Mouse (Mus musculus): ENCODE measurements around the gene Fkbp9. TPM values are rescaled to one million over a fixed set of nuclear protein-coding genes. Genes with fewer than 3 reads are reported as not detected.

Fkbp9 gene
- polyA plus RNA-seq, 2 experiments: 15.3 to 19.1 TPM

DNA sequence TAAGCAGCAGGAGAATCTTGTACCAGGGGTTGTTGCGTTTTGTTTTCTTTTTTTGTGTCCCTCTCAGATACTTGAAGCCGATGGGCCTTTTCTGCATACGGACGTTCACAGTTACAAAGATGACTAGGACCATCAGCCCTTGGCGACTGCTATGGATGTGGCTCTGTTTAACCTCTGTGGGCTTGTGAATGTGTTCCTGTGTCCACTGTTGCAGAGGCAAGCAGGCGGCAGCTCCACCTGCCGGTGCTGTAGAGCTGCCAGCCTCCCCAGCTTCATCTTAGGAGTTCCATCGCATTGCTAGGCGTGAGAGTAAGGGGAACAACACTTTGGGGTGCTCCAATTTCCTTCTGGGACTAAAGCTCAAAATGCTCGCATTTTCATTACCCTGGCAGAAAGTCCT lies 3.7 kb downstream of the Fkbp9 start:
- TF ChIP-seq EP300 (IDR thresholded peaks at IDR 0.05; ENCODE audit: low read depth) (no peak), CTCF (IDR thresholded peaks at IDR 0.05; ENCODE audit: low read depth) (peak; percentile 16; the same call in 1 of the 2 replicates)
- H3K9ac ChIP-seq (replicated peaks): no peak overlapping the region
- H3K27me3 ChIP-seq (ENCODE audit: control insufficient read depth, insufficient read depth, low read length): peaks cover 5% of the 10 kb centered on the region; the same call in 1 of the 2 replicates
- H3K36me3 ChIP-seq (replicated peaks; ENCODE audit: control insufficient read depth, insufficient read depth, low read depth): no peaks in the 10 kb centered on the region
- ATAC-seq (ENCODE audit: insufficient read depth): no peak
- no peak overlapping the region for H3K27ac ChIP-seq
- H3K9me3 ChIP-seq (ENCODE audit: control insufficient read depth, low read length): no peaks in the 10 kb centered on the region
- WGBS (ENCODE audit: insufficient replicate concordance): 74% methylated on average over 10 of the region's 10 CpGs
- no peak overlapping the region for H3K4me3 ChIP-seq (ENCODE audit: insufficient read depth in 1 of 2, low read depth in 2 of 2, low read length in 2 of 2)
- H3K4me2 ChIP-seq (ENCODE audit: low read depth): no peak overlapping the region
- H3K4me1 ChIP-seq (replicated peaks; ENCODE audit: control insufficient read depth in 2 of 2, insufficient read depth in 2 of 2, low read length in 1 of 2): peaks cover 0 to 6% of the 10 kb centered on the region in 2 experiments; a peak in 2 of 4 replicates
- no peak for DNase-seq (ENCODE audit: low read depth in 3 of 3, low spot score in 3 of 3)

DNA sequence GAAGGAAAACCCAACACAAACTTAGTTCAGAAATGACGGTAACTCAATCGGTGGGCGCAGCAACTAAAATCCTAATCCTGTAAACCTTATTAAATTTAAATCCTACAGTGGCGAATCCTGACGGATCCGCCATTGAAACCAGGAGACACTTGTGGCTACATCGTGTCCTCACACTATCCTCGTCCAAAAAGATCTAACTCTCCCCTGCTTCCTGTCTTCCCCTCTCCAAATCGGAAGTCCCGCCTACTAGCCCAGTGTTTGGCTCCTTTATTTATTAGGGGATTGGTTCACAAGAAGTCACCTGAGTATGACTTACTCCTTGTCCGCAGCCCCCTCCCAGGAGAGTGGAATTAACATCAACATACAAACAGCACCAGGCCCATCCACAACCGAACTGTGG lies 5.3 kb downstream of the Fkbp9 start:
- DNase-seq (ENCODE audit: low read depth in 3 of 3, low spot score in 3 of 3) (no peak), ATAC-seq (ENCODE audit: insufficient read depth) (no peak)
- Histone ChIP-seq H3K27me3 (ENCODE audit: control insufficient read depth, insufficient read depth, low read length) (no peaks in the 10 kb centered on the region; the same call in 1 of the 2 replicates), H3K4me2 (ENCODE audit: low read depth) (no peak overlapping the region), H3K27ac (no peak overlapping the region), H3K36me3 (replicated peaks; ENCODE audit: control insufficient read depth, insufficient read depth, low read depth) (no peaks in the 10 kb centered on the region), H3K4me1 (replicated peaks; ENCODE audit: control insufficient read depth in 2 of 2, insufficient read depth in 2 of 2, low read length in 1 of 2) (peaks cover 0 to 6% of the 10 kb centered on the region in 2 experiments; a peak in 2 of 4 replicates), H3K4me3 (ENCODE audit: insufficient read depth in 1 of 2, low read depth in 2 of 2, low read length in 2 of 2) (no peak overlapping the region), H3K9me3 (ENCODE audit: control insufficient read depth, low read length) (no peaks in the 10 kb centered on the region), H3K9ac (replicated peaks) (no peak overlapping the region)
- no peak for TF ChIP-seq CTCF (IDR thresholded peaks at IDR 0.05; ENCODE audit: low read depth)
- no peak for TF ChIP-seq EP300 (IDR thresholded peaks at IDR 0.05; ENCODE audit: low read depth)
- 82% methylated on average over 12 of the region's 12 CpGs for WGBS (ENCODE audit: insufficient replicate concordance)

DNA sequence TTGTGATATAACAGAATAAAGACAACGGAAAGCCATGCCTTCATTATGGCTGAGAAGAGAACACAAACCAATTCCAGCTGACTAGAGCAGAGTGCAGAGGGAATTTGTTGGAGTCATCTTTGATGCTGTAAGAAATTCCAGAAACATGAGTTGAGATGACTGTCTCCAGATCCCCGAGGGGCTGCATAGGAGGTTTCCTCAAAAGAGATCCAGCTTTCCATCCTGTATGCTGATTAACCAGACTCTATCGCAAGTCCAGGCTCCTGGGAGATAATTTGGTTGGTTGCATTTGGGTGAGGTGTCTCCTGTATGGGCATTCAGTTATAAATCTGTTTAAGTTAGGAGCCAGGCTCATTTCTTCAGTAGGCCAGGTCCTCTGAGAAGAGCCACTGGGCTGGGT lies 5.8 kb downstream of the Fkbp9 start:
- ATAC-seq (ENCODE audit: insufficient read depth) (no peak), DNase-seq (ENCODE audit: low read depth in 3 of 3, low spot score in 3 of 3) (no peak)
- Histone ChIP-seq H3K9me3 (ENCODE audit: control insufficient read depth, low read length) (no peaks in the 10 kb centered on the region), H3K27me3 (ENCODE audit: control insufficient read depth, insufficient read depth, low read length) (no peaks in the 10 kb centered on the region), H3K36me3 (replicated peaks; ENCODE audit: control insufficient read depth, insufficient read depth, low read depth) (no peaks in the 10 kb centered on the region), H3K4me1 (replicated peaks; ENCODE audit: control insufficient read depth in 2 of 2, insufficient read depth in 2 of 2, low read length in 1 of 2) (peaks cover 0 to 6% of the 10 kb centered on the region in 2 experiments; a peak in 2 of 4 replicates), H3K27ac (no peak overlapping the region), H3K4me3 (ENCODE audit: insufficient read depth in 1 of 2, low read depth in 2 of 2, low read length in 2 of 2) (no peak overlapping the region), H3K4me2 (ENCODE audit: low read depth) (no peak overlapping the region), H3K9ac (replicated peaks) (no peak overlapping the region)
- WGBS (ENCODE audit: insufficient replicate concordance): 78% methylated on average over 3 of the region's 3 CpGs
- no peak for TF ChIP-seq CTCF (IDR thresholded peaks at IDR 0.05; ENCODE audit: low read depth)
- no peak for TF ChIP-seq EP300 (IDR thresholded peaks at IDR 0.05; ENCODE audit: low read depth)

DNA sequence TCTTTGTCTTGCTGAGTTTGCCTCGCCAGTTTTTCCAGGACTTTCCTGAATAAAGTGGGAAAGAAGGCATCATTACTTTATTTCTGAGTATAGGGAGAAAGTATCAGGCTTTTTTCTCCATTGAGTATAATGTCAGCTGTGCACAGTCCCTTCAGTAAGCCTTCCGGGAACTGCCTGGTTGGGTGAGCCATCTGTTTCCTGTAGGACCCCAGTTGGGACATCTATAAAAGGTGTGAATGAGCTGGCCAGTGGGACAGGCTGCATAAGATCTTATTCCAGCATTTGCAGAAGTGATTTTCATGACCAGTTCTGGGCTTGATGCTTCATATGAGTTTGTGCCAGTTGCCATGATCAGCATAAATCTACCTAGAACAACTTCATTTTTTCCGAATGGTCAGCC lies 11.4 kb downstream of the Fkbp9 start:
- H3K4me1 ChIP-seq (replicated peaks; ENCODE audit: control insufficient read depth in 2 of 2, insufficient read depth in 2 of 2, low read length in 1 of 2): peaks cover 20 to 28% of the 10 kb centered on the region in 2 experiments
- no peak for ATAC-seq (ENCODE audit: insufficient read depth)
- H3K27ac ChIP-seq: no peak overlapping the region
- DNase-seq (ENCODE audit: low read depth in 3 of 3, low spot score in 3 of 3): no peak
- no peaks in the 10 kb centered on the region for H3K27me3 ChIP-seq (ENCODE audit: control insufficient read depth, insufficient read depth, low read length)
- no peak overlapping the region for H3K9ac ChIP-seq (replicated peaks)
- WGBS (ENCODE audit: insufficient replicate concordance): 81% methylated on average over 3 of the region's 3 CpGs
- no peaks in the 10 kb centered on the region for H3K36me3 ChIP-seq (replicated peaks; ENCODE audit: control insufficient read depth, insufficient read depth, low read depth)
- no peaks in the 10 kb centered on the region for H3K9me3 ChIP-seq (ENCODE audit: control insufficient read depth, low read length)
- no peak overlapping the region for H3K4me2 ChIP-seq (ENCODE audit: low read depth)
- TF ChIP-seq CTCF (IDR thresholded peaks at IDR 0.05; ENCODE audit: low read depth) (no peak), EP300 (IDR thresholded peaks at IDR 0.05; ENCODE audit: low read depth) (no peak)
- H3K4me3 ChIP-seq (ENCODE audit: insufficient read depth in 1 of 2, low read depth in 2 of 2, low read length in 2 of 2): no peak overlapping the region

DNA sequence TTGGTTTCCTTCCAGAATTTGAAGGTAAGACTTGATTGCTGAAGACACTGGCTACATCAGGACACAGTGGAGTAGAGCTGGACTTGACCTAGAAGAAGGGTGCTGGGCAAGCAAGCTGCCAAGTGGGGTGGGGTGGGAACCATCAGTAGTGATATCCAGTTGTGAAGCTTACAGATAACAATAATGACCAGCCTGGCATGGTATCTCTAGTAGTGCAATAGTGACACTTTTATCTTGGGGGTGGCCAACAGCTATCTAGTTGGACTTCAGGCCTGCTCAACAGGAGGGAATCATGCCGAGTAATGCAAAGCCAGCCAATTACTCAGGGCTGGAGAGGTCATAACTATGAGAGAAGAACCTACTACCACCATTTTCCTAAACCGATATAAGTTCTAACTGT lies 12.5 kb downstream of the Fkbp9 start:
- Histone ChIP-seq H3K4me3 (ENCODE audit: insufficient read depth in 1 of 2, low read depth in 2 of 2, low read length in 2 of 2) (no peak overlapping the region), H3K27ac (no peak overlapping the region), H3K27me3 (ENCODE audit: control insufficient read depth, insufficient read depth, low read length) (no peaks in the 10 kb centered on the region), H3K4me2 (ENCODE audit: low read depth) (peak overlapping the region; percentile 40), H3K4me1 (replicated peaks; ENCODE audit: control insufficient read depth in 2 of 2, insufficient read depth in 2 of 2, low read length in 1 of 2) (peaks cover 20 to 24% of the 10 kb centered on the region in 2 experiments), H3K36me3 (replicated peaks; ENCODE audit: control insufficient read depth, insufficient read depth, low read depth) (no peaks in the 10 kb centered on the region), H3K9me3 (ENCODE audit: control insufficient read depth, low read length) (no peaks in the 10 kb centered on the region), H3K9ac (replicated peaks) (no peak overlapping the region)
- WGBS (ENCODE audit: insufficient replicate concordance): 45% methylated on average over 2 of the region's 2 CpGs
- no peak for TF ChIP-seq CTCF (IDR thresholded peaks at IDR 0.05; ENCODE audit: low read depth)
- peak; percentile 75 for TF ChIP-seq EP300 (IDR thresholded peaks at IDR 0.05; ENCODE audit: low read depth)
- DNase-seq (ENCODE audit: low read depth in 3 of 3, low spot score in 3 of 3) (peak in 1 of 3 experiments; percentile 16), ATAC-seq (ENCODE audit: insufficient read depth) (peak; percentile 90)

Measured in liver, embryonic 14.5 days (tissue).